Mouse (Mus musculus): ENCODE measurements around the gene Bin2. TPM values are rescaled to one million over a fixed set of nuclear protein-coding genes. Genes with fewer than 3 reads are reported as not detected.

Bin2 gene
- total and polyA plus RNA-seq, 3 experiments: 51.4 to 89.9 (median 64.8) TPM

GRCm38 (mm10) chr15:100613584-100613983 is 55.8 kb downstream of the Bin2 start (continued):
- TF ChIP-seq USF2 (conservative IDR thresholded peaks at IDR 0.05; ENCODE audit: low read depth, low read length): no peak
- no peak for TF ChIP-seq EP300 (IDR thresholded peaks at IDR 0.05; ENCODE audit: low read length)
- TF ChIP-seq SIN3A (IDR thresholded peaks at IDR 0.05; ENCODE audit: low read length): no peak; the same call in 1 of the 2 replicates
- TF ChIP-seq IRF4 (IDR thresholded peaks at IDR 0.05; ENCODE audit: low read depth, low read length): no peak; the same call in 1 of the 2 replicates
- 0 out of 2 replicates have a peak, but pooled peaks have one; percentile 10 for TF ChIP-seq CHD1 (IDR thresholded peaks at IDR 0.05; ENCODE audit: low read depth, low read length)
- TF ChIP-seq USF1 (IDR thresholded peaks at IDR 0.05; ENCODE audit: low read depth, low read length): no peak

GRCm38 (mm10) chr15:100612432-100612831 is 56.9 kb downstream of the Bin2 start:
- peaks cover 13% of the 10 kb centered on the region for H3K79me2 ChIP-seq (replicated peaks; ENCODE audit: control insufficient read depth, extremely low read depth, insufficient read depth, poor library complexity, severe bottlenecking)
- H3K9me3 ChIP-seq (replicated peaks; ENCODE audit: low read length): peaks cover 3% of the 10 kb centered on the region
- H3K27ac ChIP-seq (ENCODE audit: insufficient read depth, low read depth): no peak overlapping the region
- no peak overlapping the region for H3K4me2 ChIP-seq (ENCODE audit: insufficient read depth, low read depth, poor library complexity, severe bottlenecking)
- no peak overlapping the region for H3K9ac ChIP-seq (ENCODE audit: insufficient read depth, low read depth)
- peaks cover 4 to 8% of the 10 kb centered on the region in 2 experiments for H3K36me3 ChIP-seq (replicated peaks in 1 of 2; ENCODE audit: control insufficient read depth in 1 of 2, insufficient read depth in 1 of 2, low read length in 1 of 2)
- dilution Hi-C loops (cut with MboI; ENCODE audit: extremely low pct_ligation_motif_present, extremely low pct_unique_long_range_greater_than_20kb, low sequenced_read_pairs) (no loop called here), in situ Hi-C loops (cut with MboI; ENCODE audit: low pct_ligation_motif_present, low pct_unique_long_range_greater_than_20kb, low sequenced_read_pairs) (loop anchor here (5.0 kb wide), 2 partner anchors 80 to 150 kb away; no protein-coding TSS in a partner anchor)
- no peak for DNase-seq (ENCODE audit: extremely low read depth)
- TF ChIP-seq CTCF (conservative IDR thresholded peaks at IDR 0.05 in 1 of 2, IDR thresholded peaks at IDR 0.05 in 1 of 2; ENCODE audit: low read depth in 2 of 2, low read length in 2 of 2) (peak; percentile 15 to 87; a peak in 2 of 4 replicates), NELFE (IDR thresholded peaks at IDR 0.05; ENCODE audit: low read depth, low read length) (peak; percentile 42; the same call in 1 of the 2 replicates), RCOR1 (conservative IDR thresholded peaks at IDR 0.05; ENCODE audit: low read depth, low read length) (no peak), ZNF384 (IDR thresholded peaks at IDR 0.05; ENCODE audit: low read depth, low read length) (0 out of 2 replicates have a peak, but pooled peaks have one; percentile 7), SMC3 (IDR thresholded peaks at IDR 0.05; ENCODE audit: low read depth, low read length) (peak; percentile 71), USF2 (conservative IDR thresholded peaks at IDR 0.05; ENCODE audit: low read depth, low read length) (no peak), TCF12 (IDR thresholded peaks at IDR 0.05; ENCODE audit: low read depth, low read length) (0 out of 2 replicates have a peak, but pooled peaks have one; percentile 21), ZKSCAN1 (IDR thresholded peaks at IDR 0.05; ENCODE audit: borderline replicate concordance, low read depth, low read length) (no peak), ELF1 (IDR thresholded peaks at IDR 0.05; ENCODE audit: low read depth, low read length) (peak; percentile 13; the same call in 1 of the 2 replicates), POLR2AphosphoS2 (IDR thresholded peaks at IDR 0.05; ENCODE audit: low read depth, low read length) (no peak), RAD21 (IDR thresholded peaks at IDR 0.05; ENCODE audit: low read depth, low read length) (peak; percentile 43)
- H3K4me3 ChIP-seq (replicated peaks in 1 of 3; ENCODE audit: low read depth in 2 of 3, low read length in 2 of 3, poor library complexity in 1 of 3): no peak overlapping the region
- H3K4me1 ChIP-seq (ENCODE audit: control insufficient read depth in 1 of 2, insufficient read depth in 2 of 2): peaks cover 11 to 20% of the 10 kb centered on the region in 2 experiments
- no peaks in the 10 kb centered on the region for H3K27me3 ChIP-seq (replicated peaks)

- Histone ChIP-seq H3K4me3 (replicated peaks in 1 of 3; ENCODE audit: low read depth in 2 of 3, low read length in 2 of 3, poor library complexity in 1 of 3) (no peak overlapping the region), H3K4me1 (ENCODE audit: control insufficient read depth in 1 of 2, insufficient read depth in 2 of 2) (peaks cover 9 to 17% of the 10 kb centered on the region in 2 experiments), H3K9ac (ENCODE audit: insufficient read depth, low read depth) (no peak overlapping the region), H3K27ac (ENCODE audit: insufficient read depth, low read depth) (no peak overlapping the region), H3K36me3 (replicated peaks in 1 of 2; ENCODE audit: control insufficient read depth in 1 of 2, insufficient read depth in 1 of 2, low read length in 1 of 2) (peaks cover 1 to 5% of the 10 kb centered on the region in 2 experiments), H3K79me2 (replicated peaks; ENCODE audit: control insufficient read depth, extremely low read depth, insufficient read depth, poor library complexity, severe bottlenecking) (peaks cover 10% of the 10 kb centered on the region), H3K9me3 (replicated peaks; ENCODE audit: low read length) (peaks cover 3% of the 10 kb centered on the region), H3K4me2 (ENCODE audit: insufficient read depth, low read depth, poor library complexity, severe bottlenecking) (no peak overlapping the region), H3K27me3 (replicated peaks) (no peaks in the 10 kb centered on the region)
- no peak for DNase-seq (ENCODE audit: extremely low read depth)
- in situ Hi-C loops (cut with MboI; ENCODE audit: low pct_ligation_motif_present, low pct_unique_long_range_greater_than_20kb, low sequenced_read_pairs) (loop anchor here (5.0 kb wide), 2 partner anchors 80 to 150 kb away; no protein-coding TSS in a partner anchor), dilution Hi-C loops (cut with MboI; ENCODE audit: extremely low pct_ligation_motif_present, extremely low pct_unique_long_range_greater_than_20kb, low sequenced_read_pairs) (no loop called here)
- TF ChIP-seq MEF2A (IDR thresholded peaks at IDR 0.05; ENCODE audit: borderline replicate concordance, low read depth, low read length): no peak
- no peak for TF ChIP-seq POLR2AphosphoS2 (IDR thresholded peaks at IDR 0.05; ENCODE audit: low read depth, low read length)
- TF ChIP-seq ELF1 (IDR thresholded peaks at IDR 0.05; ENCODE audit: low read depth, low read length): no peak
- no peak for TF ChIP-seq E2F4 (IDR thresholded peaks at IDR 0.05; ENCODE audit: insufficient replicate concordance, low read depth, low read length)
- no peak for TF ChIP-seq ZC3H11A (IDR thresholded peaks at IDR 0.05; ENCODE audit: low read depth, low read length)
Observed at GRCm38 (mm10) chr15:100611951-100612350, 57.4 kb downstream of the Bin2 start.

Data from CH12.LX (cell line).